Mouse (Mus musculus) forebrain, embryonic 15.5 days (tissue): ENCODE measurements around the gene Pfn1. TPM values are rescaled to one million over a fixed set of nuclear protein-coding genes. Genes with fewer than 3 reads are reported as not detected.

Experiments
- ATAC-seq: fragments of 200-750 bp; cut with Nextera tagmentation; replicated peaks from 2 replicates; pipeline ENCODE4 v1.8.0; 2017; ENCODE audit warnings: mild to moderate bottlenecking, moderate TSS enrichment, moderate library complexity
- H3K27ac ChIP-seq: fragments of 300-500 bp; sonication (generic); replicated peaks from 2 replicates; pipeline ENCODE4 v1.5.1; 2015; ENCODE audit warnings: mild to moderate bottlenecking, inconsistent platforms
- H3K27me3 ChIP-seq: fragments of 300-500 bp; sonication (generic); 2 replicates; pipeline ENCODE4 v1.6.1; 2015; ENCODE audit warnings: inconsistent platforms
- H3K36me3 ChIP-seq: fragments of 300-500 bp; sonication (generic); 2 replicates; pipeline ENCODE4 v1.6.1; 2015; ENCODE audit warnings: mild to moderate bottlenecking, inconsistent platforms
- H3K4me1 ChIP-seq: fragments of 300-500 bp; sonication (generic); 2 replicates; pipeline ENCODE4 v1.6.1; 2015; ENCODE audit warnings: inconsistent platforms
- H3K4me2 ChIP-seq: fragments of 300-500 bp; sonication (generic); replicated peaks from 2 replicates; pipeline ENCODE4 v1.6.1; 2015; ENCODE audit warnings: mild to moderate bottlenecking, inconsistent platforms
- H3K4me3 ChIP-seq: fragments of 300-500 bp; sonication (generic); 2 replicates; pipeline ENCODE4 v1.5.1; 2015; ENCODE audit warnings: mild to moderate bottlenecking, inconsistent platforms
- H3K9ac ChIP-seq: fragments of 300-500 bp; sonication (generic); replicated peaks from 2 replicates; pipeline ENCODE4 v1.6.1; 2015; ENCODE audit warnings: mild to moderate bottlenecking, inconsistent platforms
- H3K9me3 ChIP-seq: fragments of 300-500 bp; sonication (generic); 2 replicates; pipeline ENCODE4 v1.6.1; 2016; ENCODE audit warnings: inconsistent platforms
- WGBS: fragments of 180-500 bp; shearing (Covaris S2); methylation state at CpG from one replicate; pipeline ENCODE4 v1.1.7; 2015; ENCODE audit warnings: mixed read lengths; 5-methylcytosine and 5-hydroxymethylcytosine counted together
- polyA plus RNA-seq: library from polyadenylated mRNA; unstranded; fragments of >200 nt; fragmentation: Nextera tagmentation; extraction: Ambion mirVana; gene quantifications from 2 replicates; pipeline ENCODE4 v1.2.1, GENCODE M21; 2015

The Pfn1 gene
- polyA plus RNA-seq, 1 experiment from 2014 or later, result 683 TPM

GRCm38 (mm10) chr11:70670483-70670882 lies 16.0 kb upstream of the Pfn1 start:
- peaks cover 29% of the 10 kb centered on the region for H3K4me1 ChIP-seq
- H3K9ac ChIP-seq, result peak overlapping the region; percentile 70
- 35% methylated on average over 14 of the region's 14 CpGs for WGBS
- H3K4me2 ChIP-seq, result peak overlapping the region; percentile 72
- peak overlapping the region; percentile 59 for H3K4me3 ChIP-seq
- H3K36me3 ChIP-seq, result peaks cover 21% of the 10 kb centered on the region
- H3K27ac ChIP-seq, result peak overlapping the region; percentile 99
- no peaks in the 10 kb centered on the region for H3K9me3 ChIP-seq
- H3K27me3 ChIP-seq, result no peaks in the 10 kb centered on the region
- no peak for ATAC-seq

DNA sequence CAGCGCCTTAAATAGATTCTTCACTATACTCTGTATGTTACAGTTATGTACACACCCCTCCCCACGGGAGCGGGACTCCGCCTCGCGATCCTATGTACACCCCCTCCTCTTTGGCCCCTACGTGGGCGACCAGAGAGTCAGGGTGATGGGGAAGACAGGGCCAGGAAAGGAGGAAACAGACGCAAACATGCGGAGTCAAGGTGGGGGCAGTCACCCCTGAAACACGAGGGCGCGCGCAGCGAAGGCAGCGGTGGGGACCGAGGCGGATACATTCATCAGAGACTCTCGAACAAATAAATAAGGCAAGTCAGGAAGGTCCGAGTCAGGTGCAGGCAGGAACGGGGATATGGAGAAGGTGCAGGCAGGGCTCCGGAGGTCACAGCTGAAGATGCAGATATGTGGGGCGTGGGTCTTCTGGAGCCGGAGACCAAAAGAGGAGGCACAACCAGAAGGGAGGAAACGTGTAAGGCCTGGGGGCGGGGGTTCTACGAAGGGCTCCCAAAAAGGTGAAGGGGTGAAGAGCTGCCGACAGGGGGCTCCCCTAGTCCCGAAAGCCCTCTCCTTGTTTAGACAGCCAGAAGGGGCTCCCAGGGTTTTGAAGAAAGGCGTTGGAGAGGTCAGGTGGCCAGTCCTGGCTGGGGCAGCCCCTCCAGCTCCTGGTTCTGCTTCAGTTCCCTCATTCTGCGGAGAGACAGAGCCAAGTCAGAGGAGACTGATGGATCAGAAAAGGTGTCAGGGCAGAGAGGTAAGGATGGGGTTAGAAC lies 15.3 kb upstream of the Pfn1 start:
- no peaks in the 10 kb centered on the region for H3K9me3 ChIP-seq
- peaks cover 29% of the 10 kb centered on the region for H3K4me1 ChIP-seq
- no peaks in the 10 kb centered on the region for H3K27me3 ChIP-seq
- H3K27ac ChIP-seq, result peak overlapping the region; percentile 99
- WGBS, result under 1% methylated on average over 31 of the region's 31 CpGs
- H3K9ac ChIP-seq, result peak overlapping the region; percentile 70
- H3K36me3 ChIP-seq, result peaks cover 20% of the 10 kb centered on the region
- peak overlapping the region; percentile 59 for H3K4me3 ChIP-seq
- peak overlapping the region; percentile 72 for H3K4me2 ChIP-seq
- ATAC-seq, result peak; percentile 39

GRCm38 (mm10) chr11:70668771-70669505 lies 14.5 kb upstream of the Pfn1 start, which contains the start of gene Spag7:
Spag7 (minus strand) TSS chr11:70669416.
- Histone ChIP-seq H3K4me1 (peaks cover 29% of the 10 kb centered on the region), H3K4me3 (peak within 1 kb of the TSS; percentile 59), H3K36me3 (peaks cover 25% of the 10 kb centered on the region), H3K27ac (peak within 1 kb of the TSS; percentile 99), H3K27me3 (no peaks in the 10 kb centered on the region), H3K9me3 (no peaks in the 10 kb centered on the region), H3K4me2 (peak within 1 kb of the TSS; percentile 94), H3K9ac (peak within 1 kb of the TSS; percentile 70)
- ATAC-seq, result peak; percentile 97
- under 1% methylated on average over 44 of the region's 44 CpGs for WGBS

GRCm38 (mm10) chr11:70668335-70668770 lies 13.9 kb upstream of the Pfn1 start:
- peaks cover 29% of the 10 kb centered on the region for H3K4me1 ChIP-seq
- peak overlapping the region; percentile 60 for H3K9ac ChIP-seq
- under 1% methylated on average over 15 of the region's 15 CpGs for WGBS
- H3K27ac ChIP-seq, result peak overlapping the region; percentile 99
- H3K4me3 ChIP-seq, result peak overlapping the region; percentile 59
- H3K27me3 ChIP-seq, result no peaks in the 10 kb centered on the region
- H3K4me2 ChIP-seq, result peak overlapping the region; percentile 94
- peaks cover 25% of the 10 kb centered on the region for H3K36me3 ChIP-seq
- no peaks in the 10 kb centered on the region for H3K9me3 ChIP-seq
- no peak; the same call in 1 of the 2 replicates for ATAC-seq

- no peaks in the 10 kb centered on the region for H3K27me3 ChIP-seq
- H3K9me3 ChIP-seq, result no peaks in the 10 kb centered on the region
- peak overlapping the region; percentile 94 for H3K4me2 ChIP-seq
- peak overlapping the region; percentile 60 for H3K9ac ChIP-seq
- no peak for ATAC-seq
- peaks cover 33% of the 10 kb centered on the region for H3K36me3 ChIP-seq
- peaks cover 29% of the 10 kb centered on the region for H3K4me1 ChIP-seq
- 75% methylated on average over 14 of the region's 14 CpGs for WGBS
- H3K4me3 ChIP-seq, result peak overlapping the region; percentile 59
- peak overlapping the region; percentile 99 for H3K27ac ChIP-seq
Observed at GRCm38 (mm10) chr11:70667271-70668150, 13.1 kb upstream of the Pfn1 start.

DNA sequence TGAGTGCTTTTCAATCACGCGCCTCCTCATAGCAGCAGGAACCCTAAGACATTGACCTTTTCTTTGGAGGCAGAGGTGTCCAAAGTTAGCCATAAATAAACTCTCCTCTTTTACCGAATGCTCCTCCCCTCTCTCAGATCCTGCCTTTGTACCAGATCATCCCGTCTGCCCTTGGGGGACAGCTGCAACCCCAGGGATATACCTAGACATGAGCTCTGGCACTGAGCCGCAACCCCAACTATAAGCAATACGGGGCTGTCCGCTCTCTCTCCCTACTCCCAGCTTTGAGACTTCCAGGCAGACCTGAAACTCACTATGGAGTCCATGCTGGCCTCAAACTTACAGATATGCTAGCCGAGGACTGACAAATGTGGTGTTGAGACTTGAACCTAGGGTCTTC lies 12.2 kb upstream of the Pfn1 start:
- H3K36me3 ChIP-seq, result peaks cover 33% of the 10 kb centered on the region
- H3K4me3 ChIP-seq, result no peak overlapping the region
- H3K27ac ChIP-seq, result no peak overlapping the region
- WGBS, result 91% methylated on average over 8 of the region's 8 CpGs
- H3K27me3 ChIP-seq, result no peaks in the 10 kb centered on the region
- no peak overlapping the region for H3K4me2 ChIP-seq
- no peak overlapping the region for H3K9ac ChIP-seq
- H3K9me3 ChIP-seq, result no peaks in the 10 kb centered on the region
- ATAC-seq, result no peak
- peaks cover 29% of the 10 kb centered on the region for H3K4me1 ChIP-seq

- no peak overlapping the region for H3K4me2 ChIP-seq
- H3K4me1 ChIP-seq, result peaks cover 13% of the 10 kb centered on the region
- no peak overlapping the region for H3K4me3 ChIP-seq
- no peak overlapping the region for H3K9ac ChIP-seq
- H3K9me3 ChIP-seq, result no peaks in the 10 kb centered on the region
- ATAC-seq, result no peak
- peaks cover 32% of the 10 kb centered on the region for H3K36me3 ChIP-seq
- H3K27ac ChIP-seq, result no peak overlapping the region
- 92% methylated on average over 9 of the region's 9 CpGs for WGBS
- H3K27me3 ChIP-seq, result no peaks in the 10 kb centered on the region
Observed at GRCm38 (mm10) chr11:70664741-70665140, 10.3 kb upstream of the Pfn1 start.

GRCm38 (mm10) chr11:70663957-70664356 lies 9.5 kb upstream of the Pfn1 start:
- no peak overlapping the region for H3K9ac ChIP-seq
- H3K4me1 ChIP-seq, result peaks cover 13% of the 10 kb centered on the region
- H3K9me3 ChIP-seq, result no peaks in the 10 kb centered on the region
- ATAC-seq, result no peak
- H3K4me2 ChIP-seq, result no peak overlapping the region
- no peak overlapping the region for H3K4me3 ChIP-seq
- H3K36me3 ChIP-seq, result peaks cover 32% of the 10 kb centered on the region
- 82% methylated on average over 6 of the region's 6 CpGs for WGBS
- H3K27ac ChIP-seq, result no peak overlapping the region
- no peaks in the 10 kb centered on the region for H3K27me3 ChIP-seq

GRCm38 (mm10) chr11:70663101-70663500 lies 8.7 kb upstream of the Pfn1 start:
- 84% methylated on average over 8 of the region's 8 CpGs for WGBS
- Histone ChIP-seq H3K4me1 (peaks cover 11% of the 10 kb centered on the region), H3K9me3 (no peaks in the 10 kb centered on the region), H3K4me3 (no peak overlapping the region), H3K36me3 (peaks cover 32% of the 10 kb centered on the region), H3K27ac (no peak overlapping the region), H3K9ac (no peak overlapping the region), H3K27me3 (no peaks in the 10 kb centered on the region), H3K4me2 (no peak overlapping the region)
- no peak for ATAC-seq

DNA sequence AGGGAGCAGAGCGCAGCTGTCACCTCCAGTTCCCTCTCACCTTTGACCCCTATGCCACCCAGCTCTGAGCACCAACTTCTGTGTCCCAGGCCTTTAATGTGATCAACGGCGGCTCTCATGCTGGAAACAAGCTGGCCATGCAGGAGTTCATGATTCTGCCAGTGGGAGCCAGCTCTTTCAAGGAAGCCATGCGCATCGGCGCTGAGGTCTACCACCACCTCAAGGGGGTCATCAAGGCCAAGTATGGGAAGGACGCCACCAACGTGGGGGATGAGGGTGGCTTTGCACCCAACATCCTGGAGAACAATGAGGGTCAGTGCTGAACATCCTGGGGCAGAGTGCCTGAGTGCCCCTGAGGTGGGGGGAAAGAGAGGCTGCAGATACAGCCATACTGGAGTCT lies 6.1 kb upstream of the Pfn1 start:
- ATAC-seq, result no peak
- Histone ChIP-seq H3K27ac (no peak overlapping the region), H3K4me2 (no peak overlapping the region), H3K36me3 (peaks cover 32% of the 10 kb centered on the region), H3K4me1 (peaks cover 15% of the 10 kb centered on the region), H3K9ac (no peak overlapping the region), H3K4me3 (no peak overlapping the region), H3K9me3 (no peaks in the 10 kb centered on the region), H3K27me3 (no peaks in the 10 kb centered on the region)
- 93% methylated on average over 8 of the region's 8 CpGs for WGBS

DNA sequence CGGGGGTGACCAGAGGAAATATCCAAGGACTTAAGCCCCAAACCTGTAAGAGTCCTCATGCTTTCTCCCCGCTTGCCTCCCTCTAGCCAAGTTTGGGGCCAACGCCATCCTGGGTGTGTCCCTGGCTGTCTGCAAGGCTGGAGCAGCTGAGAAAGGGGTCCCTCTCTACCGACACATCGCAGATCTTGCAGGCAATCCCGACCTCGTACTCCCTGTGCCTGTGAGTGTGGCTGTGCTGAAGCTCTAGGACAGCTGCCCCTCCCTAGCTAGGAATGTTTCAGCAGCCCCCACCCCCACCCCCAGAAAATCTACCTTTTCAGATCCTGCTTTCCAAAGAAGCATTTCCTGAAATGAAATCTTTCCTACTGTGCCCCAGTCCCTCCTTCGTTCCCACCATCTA lies 4.5 kb upstream of the Pfn1 start:
- H3K4me1 ChIP-seq, result peaks cover 21% of the 10 kb centered on the region
- H3K27me3 ChIP-seq, result no peaks in the 10 kb centered on the region
- H3K36me3 ChIP-seq, result peaks cover 18% of the 10 kb centered on the region
- no peak overlapping the region for H3K4me2 ChIP-seq
- ATAC-seq, result no peak
- no peaks in the 10 kb centered on the region for H3K9me3 ChIP-seq
- H3K27ac ChIP-seq, result no peak overlapping the region
- no peak overlapping the region for H3K9ac ChIP-seq
- WGBS, result 77% methylated on average over 8 of the region's 8 CpGs
- H3K4me3 ChIP-seq, result no peak overlapping the region
